Mouse (Mus musculus) erythroblast, embryonic 14.5 days (primary cell): ENCODE measurements around the gene Dgkh.

Experiments
- GATA1 ChIP-seq: IDR thresholded peaks from 2 replicates; pipeline ENCODE4 v1.6.1; 2012; ENCODE audit warnings: low read length, inconsistent platforms, mixed read lengths
- TAL1 ChIP-seq: IDR thresholded peaks from 3 replicates; pipeline ENCODE4 v1.6.1; 2012; ENCODE audit warnings: low read length, inconsistent platforms, mixed read lengths

DNA sequence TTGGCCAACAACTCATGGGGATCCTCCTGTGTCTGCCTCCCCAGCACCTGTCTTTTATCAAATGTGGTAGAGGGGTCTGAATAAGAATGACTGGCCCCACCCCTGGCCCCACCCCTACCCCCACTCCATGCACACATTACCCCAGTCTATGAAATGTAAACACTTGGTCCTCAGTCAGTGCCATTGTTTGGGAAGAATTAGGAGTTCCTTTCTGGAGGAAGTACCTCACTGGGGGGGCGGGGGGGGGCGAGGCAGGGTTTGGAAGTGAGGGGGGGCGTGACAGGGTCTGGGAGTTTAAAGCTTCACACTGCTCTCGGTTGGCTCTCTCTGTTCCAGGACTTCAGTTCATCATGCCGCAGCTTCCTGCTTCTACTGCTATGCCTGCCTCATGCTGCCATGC, 10.5 kb downstream of the Dgkh start:
- TF ChIP-seq GATA1 (no peak), TAL1 (no peak)
